Mouse (Mus musculus): ENCODE data around the gene Tet3. TPM values are rescaled to one million over a fixed set of nuclear protein-coding genes. Genes with fewer than 3 reads are reported as not detected.

Tet3 gene
- polyA plus RNA-seq, 1 experiment from 2014 or later = 13.7 TPM

GRCm38 (mm10) chr6:83439119-83439767 lies 19.6 kb downstream of the Tet3 start:
- H3K4me3 ChIP-seq (ENCODE audit: low read depth, low read length) = no peak overlapping the region
- no peak overlapping the region for H3K27ac ChIP-seq (ENCODE audit: low read length)
- H3K4me2 ChIP-seq (ENCODE audit: low read depth, low read length) = no peak overlapping the region
- ATAC-seq (ENCODE audit: low read depth) = no peak
- no peaks in the 10 kb centered on the region for H3K27me3 ChIP-seq (ENCODE audit: control insufficient read depth, insufficient read depth, low read depth, low read length)
- 87% methylated on average over 13 of the region's 13 CpGs for WGBS (ENCODE audit: insufficient replicate concordance)
- no peak overlapping the region for H3K9ac ChIP-seq (ENCODE audit: low read depth, low read length)
- H3K9me3 ChIP-seq (replicated peaks; ENCODE audit: control insufficient read depth, low read length) = no peaks in the 10 kb centered on the region
- peaks cover 46% of the 10 kb centered on the region for H3K4me1 ChIP-seq (ENCODE audit: control insufficient read depth, low read depth, low read length)
- no peaks in the 10 kb centered on the region for H3K36me3 ChIP-seq (ENCODE audit: control insufficient read depth, insufficient read depth)

GRCm38 (mm10) chr6:83438584-83438983 lies 20.3 kb downstream of the Tet3 start:
- Histone ChIP-seq H3K4me2 (ENCODE audit: low read depth, low read length) (no peak overlapping the region), H3K36me3 (ENCODE audit: control insufficient read depth, insufficient read depth) (no peaks in the 10 kb centered on the region), H3K9me3 (replicated peaks; ENCODE audit: control insufficient read depth, low read length) (no peaks in the 10 kb centered on the region), H3K9ac (ENCODE audit: low read depth, low read length) (no peak overlapping the region), H3K4me1 (ENCODE audit: control insufficient read depth, low read depth, low read length) (peaks cover 39% of the 10 kb centered on the region), H3K27me3 (ENCODE audit: control insufficient read depth, insufficient read depth, low read depth, low read length) (no peaks in the 10 kb centered on the region), H3K4me3 (ENCODE audit: low read depth, low read length) (no peak overlapping the region), H3K27ac (ENCODE audit: low read length) (no peak overlapping the region)
- ATAC-seq (ENCODE audit: low read depth) = no peak
- 82% methylated on average over 3 of the region's 3 CpGs for WGBS (ENCODE audit: insufficient replicate concordance)

GRCm38 (mm10) chr6:83437802-83438201 lies 21.1 kb downstream of the Tet3 start:
- H3K9ac ChIP-seq (ENCODE audit: low read depth, low read length) = no peak overlapping the region
- no peaks in the 10 kb centered on the region for H3K36me3 ChIP-seq (ENCODE audit: control insufficient read depth, insufficient read depth)
- H3K27me3 ChIP-seq (ENCODE audit: control insufficient read depth, insufficient read depth, low read depth, low read length) = no peaks in the 10 kb centered on the region
- H3K9me3 ChIP-seq (replicated peaks; ENCODE audit: control insufficient read depth, low read length) = no peaks in the 10 kb centered on the region
- H3K4me1 ChIP-seq (ENCODE audit: control insufficient read depth, low read depth, low read length) = peaks cover 31% of the 10 kb centered on the region
- no peak overlapping the region for H3K4me2 ChIP-seq (ENCODE audit: low read depth, low read length)
- no peak overlapping the region for H3K27ac ChIP-seq (ENCODE audit: low read length)
- no peak for ATAC-seq (ENCODE audit: low read depth)
- H3K4me3 ChIP-seq (ENCODE audit: low read depth, low read length) = no peak overlapping the region
- 51% methylated on average over 3 of the region's 3 CpGs for WGBS (ENCODE audit: insufficient replicate concordance)

- ATAC-seq (ENCODE audit: low read depth) = no peak
- H3K27me3 ChIP-seq (ENCODE audit: control insufficient read depth, insufficient read depth, low read depth, low read length) = no peaks in the 10 kb centered on the region
- H3K36me3 ChIP-seq (ENCODE audit: control insufficient read depth, insufficient read depth) = no peaks in the 10 kb centered on the region
- no peaks in the 10 kb centered on the region for H3K9me3 ChIP-seq (replicated peaks; ENCODE audit: control insufficient read depth, low read length)
- H3K27ac ChIP-seq (ENCODE audit: low read length) = no peak overlapping the region
- no peak overlapping the region for H3K4me2 ChIP-seq (ENCODE audit: low read depth, low read length)
- no peak overlapping the region for H3K4me3 ChIP-seq (ENCODE audit: low read depth, low read length)
- no peak overlapping the region for H3K9ac ChIP-seq (ENCODE audit: low read depth, low read length)
- H3K4me1 ChIP-seq (ENCODE audit: control insufficient read depth, low read depth, low read length) = peaks cover 25% of the 10 kb centered on the region
- WGBS (ENCODE audit: insufficient replicate concordance) = 72% methylated on average over 3 of the region's 3 CpGs
Observed at GRCm38 (mm10) chr6:83437225-83437624, 21.7 kb downstream of the Tet3 start.

GRCm38 (mm10) chr6:83436547-83436946 lies 22.3 kb downstream of the Tet3 start:
- Histone ChIP-seq H3K27me3 (ENCODE audit: control insufficient read depth, insufficient read depth, low read depth, low read length) (no peaks in the 10 kb centered on the region), H3K36me3 (ENCODE audit: control insufficient read depth, insufficient read depth) (no peaks in the 10 kb centered on the region), H3K4me2 (ENCODE audit: low read depth, low read length) (no peak overlapping the region), H3K27ac (ENCODE audit: low read length) (no peak overlapping the region), H3K9ac (ENCODE audit: low read depth, low read length) (no peak overlapping the region), H3K9me3 (replicated peaks; ENCODE audit: control insufficient read depth, low read length) (no peaks in the 10 kb centered on the region), H3K4me1 (ENCODE audit: control insufficient read depth, low read depth, low read length) (peaks cover 19% of the 10 kb centered on the region), H3K4me3 (ENCODE audit: low read depth, low read length) (no peak overlapping the region)
- WGBS (ENCODE audit: insufficient replicate concordance) = 47% methylated on average over 4 of the region's 4 CpGs
- ATAC-seq (ENCODE audit: low read depth) = no peak

GRCm38 (mm10) chr6:83435174-83435573 lies 23.7 kb downstream of the Tet3 start:
- H3K27ac ChIP-seq (ENCODE audit: low read length) = no peak overlapping the region
- no peaks in the 10 kb centered on the region for H3K9me3 ChIP-seq (replicated peaks; ENCODE audit: control insufficient read depth, low read length)
- H3K9ac ChIP-seq (ENCODE audit: low read depth, low read length) = no peak overlapping the region
- 75% methylated on average over 5 of the region's 5 CpGs for WGBS (ENCODE audit: insufficient replicate concordance)
- H3K27me3 ChIP-seq (ENCODE audit: control insufficient read depth, insufficient read depth, low read depth, low read length) = no peaks in the 10 kb centered on the region
- no peak for ATAC-seq (ENCODE audit: low read depth)
- no peaks in the 10 kb centered on the region for H3K36me3 ChIP-seq (ENCODE audit: control insufficient read depth, insufficient read depth)
- H3K4me1 ChIP-seq (ENCODE audit: control insufficient read depth, low read depth, low read length) = peaks cover 9% of the 10 kb centered on the region
- no peak overlapping the region for H3K4me3 ChIP-seq (ENCODE audit: low read depth, low read length)
- H3K4me2 ChIP-seq (ENCODE audit: low read depth, low read length) = no peak overlapping the region

GRCm38 (mm10) chr6:83433546-83433945 lies 25.3 kb downstream of the Tet3 start:
- Histone ChIP-seq H3K4me1 (ENCODE audit: control insufficient read depth, low read depth, low read length) (peaks cover 2% of the 10 kb centered on the region; the same call in 1 of the 2 replicates), H3K9ac (ENCODE audit: low read depth, low read length) (no peak overlapping the region), H3K4me3 (ENCODE audit: low read depth, low read length) (no peak overlapping the region), H3K4me2 (ENCODE audit: low read depth, low read length) (no peak overlapping the region), H3K9me3 (replicated peaks; ENCODE audit: control insufficient read depth, low read length) (no peaks in the 10 kb centered on the region), H3K27ac (ENCODE audit: low read length) (no peak overlapping the region), H3K36me3 (ENCODE audit: control insufficient read depth, insufficient read depth) (no peaks in the 10 kb centered on the region), H3K27me3 (ENCODE audit: control insufficient read depth, insufficient read depth, low read depth, low read length) (no peaks in the 10 kb centered on the region)
- no peak for ATAC-seq (ENCODE audit: low read depth)
- WGBS (ENCODE audit: insufficient replicate concordance) = 77% methylated on average over 4 of the region's 4 CpGs

GRCm38 (mm10) chr6:83432966-83433365 lies 25.9 kb downstream of the Tet3 start:
- Histone ChIP-seq H3K27me3 (ENCODE audit: control insufficient read depth, insufficient read depth, low read depth, low read length) (no peaks in the 10 kb centered on the region), H3K9ac (ENCODE audit: low read depth, low read length) (no peak overlapping the region), H3K4me2 (ENCODE audit: low read depth, low read length) (no peak overlapping the region), H3K27ac (ENCODE audit: low read length) (no peak overlapping the region), H3K4me1 (ENCODE audit: control insufficient read depth, low read depth, low read length) (peaks cover 7% of the 10 kb centered on the region; the same call in 1 of the 2 replicates), H3K36me3 (ENCODE audit: control insufficient read depth, insufficient read depth) (no peaks in the 10 kb centered on the region), H3K9me3 (replicated peaks; ENCODE audit: control insufficient read depth, low read length) (no peaks in the 10 kb centered on the region), H3K4me3 (ENCODE audit: low read depth, low read length) (no peak overlapping the region)
- no peak for ATAC-seq (ENCODE audit: low read depth)
- WGBS (ENCODE audit: insufficient replicate concordance) = 73% methylated on average over 7 of the region's 7 CpGs

GRCm38 (mm10) chr6:83427968-83428731 lies 30.7 kb downstream of the Tet3 start:
- Histone ChIP-seq H3K9me3 (replicated peaks; ENCODE audit: control insufficient read depth, low read length) (no peaks in the 10 kb centered on the region), H3K36me3 (ENCODE audit: control insufficient read depth, insufficient read depth) (no peaks in the 10 kb centered on the region), H3K27ac (ENCODE audit: low read length) (no peak overlapping the region), H3K4me1 (ENCODE audit: control insufficient read depth, low read depth, low read length) (peaks cover 8% of the 10 kb centered on the region), H3K9ac (ENCODE audit: low read depth, low read length) (no peak overlapping the region), H3K27me3 (ENCODE audit: control insufficient read depth, insufficient read depth, low read depth, low read length) (no peaks in the 10 kb centered on the region), H3K4me3 (ENCODE audit: low read depth, low read length) (no peak overlapping the region), H3K4me2 (ENCODE audit: low read depth, low read length) (no peak overlapping the region)
- WGBS (ENCODE audit: insufficient replicate concordance) = 65% methylated on average over 5 of the region's 5 CpGs
- no peak for ATAC-seq (ENCODE audit: low read depth)
